Mouse (Mus musculus) brown adipose tissue, adult 24 weeks (tissue): ENCODE data around the gene Gc. TPM values are rescaled to one million over a fixed set of nuclear protein-coding genes. Genes with fewer than 3 reads are reported as not detected.

Source experiments
- H3K27ac ChIP-seq: fragments of 200-500 bp; replicated peaks from 2 replicates; pipeline ENCODE4 v1.5.1; 2012; ENCODE audit warnings: low read depth, mild to moderate bottlenecking, low read length
- H3K4me1 ChIP-seq: fragments of 200-500 bp; 2 replicates; pipeline ENCODE4 v1.6.1; 2012; ENCODE audit warnings: low read length, mixed read lengths; ENCODE audit not compliant: control insufficient read depth, insufficient read depth, insufficient read length
- H3K4me3 ChIP-seq: fragments of 200-500 bp; 2 replicates; pipeline ENCODE4 v1.5.1; 2012; ENCODE audit warnings: low read depth, mild to moderate bottlenecking, low read length, moderate library complexity; ENCODE audit not compliant: insufficient read depth
- polyA plus RNA-seq: library from polyadenylated mRNA; stranded (reverse); fragments of >200 nt; gene quantifications from 2 replicates; pipeline ENCODE4 v1.2.4, GENCODE M21; 2012; ENCODE audit not compliant: missing spikeins, insufficient read depth, insufficient read length

Gc gene
- polyA plus RNA-seq, 1 experiment = 2.5 TPM

- Histone ChIP-seq H3K4me3 (no peak overlapping the region), H3K4me1 (no peaks in the 10 kb centered on the region), H3K27ac (no peak overlapping the region)
These were observed 50.2 kb downstream of the Gc start for GRCm38 (mm10) chr5:89407376-89408082.

DNA sequence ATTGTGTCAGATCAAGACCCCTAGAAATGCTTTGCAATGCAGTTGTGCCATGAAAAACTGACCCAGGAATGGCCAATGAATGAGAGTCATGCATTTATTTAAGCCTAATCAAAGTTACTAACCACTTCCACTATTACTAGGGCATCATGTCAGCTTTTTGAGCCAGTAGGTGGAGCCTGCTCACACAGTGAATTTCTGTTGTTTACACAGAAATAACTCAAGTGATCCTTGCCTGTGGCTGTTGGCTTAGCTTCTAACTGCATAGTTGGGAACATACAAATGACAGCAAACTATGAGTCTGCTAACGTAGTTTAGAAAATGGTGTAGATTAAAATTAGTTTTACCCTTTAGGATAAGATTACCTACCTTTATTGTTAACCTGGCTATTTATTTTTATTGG, 52.6 kb downstream of the Gc start:
- Histone ChIP-seq H3K4me1 (no peaks in the 10 kb centered on the region), H3K27ac (no peak overlapping the region), H3K4me3 (no peak overlapping the region)

GRCm38 (mm10) chr5:89390405-89390804, 67.3 kb downstream of the Gc start:
- Histone ChIP-seq H3K4me3 (no peak overlapping the region), H3K4me1 (no peaks in the 10 kb centered on the region), H3K27ac (no peak overlapping the region)

- Histone ChIP-seq H3K27ac (no peak overlapping the region), H3K4me3 (no peak overlapping the region), H3K4me1 (no peaks in the 10 kb centered on the region)
These were observed 73.5 kb downstream of the Gc start for GRCm38 (mm10) chr5:89384204-89384603.

DNA sequence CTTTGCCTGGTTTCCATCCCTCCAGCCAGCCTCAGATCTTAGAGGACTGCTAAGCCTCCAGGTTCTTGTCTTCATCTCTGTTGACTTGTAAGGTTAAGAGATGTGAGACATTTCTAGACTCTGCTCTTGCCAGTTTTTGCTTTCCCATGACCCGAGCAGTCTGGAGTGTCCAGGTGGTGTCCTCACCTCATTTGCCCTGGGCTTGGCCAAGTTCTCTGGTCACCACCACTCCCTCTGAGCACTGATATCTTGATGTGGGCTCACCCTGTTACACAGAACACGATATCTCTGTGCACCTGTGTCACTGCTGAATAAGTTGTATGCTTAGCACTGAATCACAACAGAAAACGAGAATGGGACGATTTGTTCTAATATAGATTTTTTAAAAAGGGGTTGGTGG, 76.4 kb downstream of the Gc start:
- no peak overlapping the region for H3K27ac ChIP-seq
- H3K4me3 ChIP-seq = no peak overlapping the region
- H3K4me1 ChIP-seq = no peaks in the 10 kb centered on the region

DNA sequence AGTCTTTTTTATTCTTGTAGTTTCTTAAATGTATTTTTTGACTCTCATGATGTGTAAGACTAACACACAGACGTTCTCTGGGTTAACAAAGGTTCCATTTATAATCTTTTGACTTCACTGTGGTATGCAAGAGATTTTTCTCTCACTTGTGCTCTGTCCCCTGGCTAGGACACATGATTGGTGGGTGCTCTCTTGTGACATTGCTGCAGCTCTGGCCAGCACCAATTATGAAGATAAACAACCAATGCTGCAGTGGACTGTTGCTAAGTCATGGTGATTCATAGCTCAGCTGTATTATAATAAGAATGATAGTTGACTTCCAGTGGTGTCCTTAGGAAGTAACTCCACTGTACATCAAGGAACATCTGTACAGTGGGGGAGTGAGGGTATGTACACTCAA, 87.6 kb downstream of the Gc start:
- Histone ChIP-seq H3K27ac (no peak overlapping the region), H3K4me3 (no peak overlapping the region), H3K4me1 (no peaks in the 10 kb centered on the region)

DNA sequence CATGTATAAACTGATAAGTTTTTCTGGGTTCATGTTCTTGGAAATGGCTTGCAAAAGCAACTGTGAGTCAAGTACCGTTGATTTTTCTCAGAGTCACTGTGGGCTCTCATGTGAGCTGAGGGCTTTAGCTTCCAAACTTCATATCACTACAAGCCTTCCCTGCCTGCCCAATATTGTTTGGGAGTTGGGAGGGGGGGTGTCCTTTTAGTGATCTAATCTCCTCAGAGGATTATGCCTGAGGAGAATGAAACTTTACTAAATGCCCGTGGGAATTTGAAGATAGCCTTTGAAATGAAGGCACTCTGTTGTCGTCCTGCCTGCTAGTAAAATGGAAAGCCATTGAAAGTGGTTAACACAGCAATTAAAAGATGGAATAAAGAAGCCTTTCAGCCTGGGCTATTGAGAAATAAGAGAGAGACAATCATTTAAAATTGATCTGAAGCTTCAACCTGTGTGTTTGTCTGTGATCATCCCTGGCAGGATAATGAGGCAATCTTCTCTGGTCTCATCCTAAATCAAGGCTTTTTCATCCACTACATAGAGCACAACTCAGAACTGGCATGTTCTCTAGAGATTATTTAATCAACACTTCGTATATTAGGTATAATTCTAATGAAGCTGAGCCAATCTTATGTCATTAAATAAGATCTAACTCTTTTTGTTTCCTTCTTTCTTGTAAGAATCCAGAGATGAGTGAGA, 89.5 kb downstream of the Gc start:
- Histone ChIP-seq H3K27ac (no peak overlapping the region), H3K4me3 (no peak overlapping the region), H3K4me1 (no peaks in the 10 kb centered on the region)

Other genes starting within 250 kb of the Gc start
- not detected in 2 replicates for gene Npffr2, start 69.5 kb upstream of the Gc start, polyA plus RNA-seq